Mouse (Mus musculus) midbrain, postnatal 0 days (tissue): ENCODE measurements at regions not wholly inside any gene's neighbourhood (a gene's known extent, or its start where the extent isn't known, plus 50 kb on each side); places are given as distances from the start of the nearest gene placed in this dataset.

Source experiments
- ATAC-seq: fragments of 200-750 bp; cut with Nextera tagmentation; 2 replicates; pipeline ENCODE4 v1.8.0; 2017; ENCODE audit warnings: moderate number of reproducible peaks, mild to moderate bottlenecking, moderate TSS enrichment, moderate library complexity; ENCODE audit not compliant: low FRiP score
- DNase-seq: peaks from one replicate; pipeline ENCODE4 v3.0.0-alpha.2; 2015; ENCODE audit warnings: low spot score
- H3K27ac ChIP-seq: fragments of 300-500 bp; sonication (generic); 2 replicates; pipeline ENCODE4 v1.5.1; 2014; ENCODE audit warnings: low read depth, mild to moderate bottlenecking, low read length, mixed read lengths
- H3K27me3 ChIP-seq: fragments of 300-500 bp; sonication (generic); 2 replicates; pipeline ENCODE4 v1.6.1; 2014; ENCODE audit warnings: low read length, control low read depth, mixed read lengths; ENCODE audit not compliant: insufficient read depth
- H3K36me3 ChIP-seq: fragments of 300-500 bp; sonication (generic); 2 replicates; pipeline ENCODE4 v1.6.1; 2014; ENCODE audit warnings: low read length, control low read depth, mixed read lengths; ENCODE audit not compliant: insufficient read depth
- H3K4me1 ChIP-seq: fragments of 300-500 bp; sonication (generic); 2 replicates; pipeline ENCODE4 v1.6.1; 2014; ENCODE audit warnings: mild to moderate bottlenecking, control low read depth, antibody characterized with exemption, low read length, mixed read lengths; ENCODE audit not compliant: insufficient read depth
- H3K4me2 ChIP-seq: fragments of 300-500 bp; sonication (generic); 2 replicates; pipeline ENCODE4 v1.6.1; 2014; ENCODE audit warnings: low read depth, mild to moderate bottlenecking, low read length, mixed read lengths; ENCODE audit not compliant: poor library complexity, severe bottlenecking
- H3K4me3 ChIP-seq: fragments of 300-500 bp; sonication (generic); 2 replicates; pipeline ENCODE4 v1.5.1; 2014; ENCODE audit warnings: low read depth, mild to moderate bottlenecking, low read length, moderate library complexity
- H3K9ac ChIP-seq: fragments of 300-500 bp; sonication (generic); replicated peaks from 2 replicates; pipeline ENCODE4 v1.6.1; 2014; ENCODE audit warnings: mild to moderate bottlenecking, low read length, moderate library complexity, mixed read lengths; ENCODE audit not compliant: poor library complexity, severe bottlenecking
- H3K9me3 ChIP-seq: fragments of 300-500 bp; sonication (generic); 2 replicates; pipeline ENCODE4 v1.6.1; 2016; ENCODE audit warnings: low read length, control low read depth
- CTCF ChIP-seq: IDR thresholded peaks from 2 replicates; pipeline ENCODE4 v1.5.1; 2016; ENCODE audit warnings: antibody characterized with exemption, mild to moderate bottlenecking
- WGBS: fragments of 180-500 bp; shearing (Covaris S2); extraction: QIAGEN DNeasy Blood & Tissue Kit; methylation state at CpG from one replicate; pipeline ENCODE4 v1.1.7; 2014; 5-methylcytosine and 5-hydroxymethylcytosine counted together

DNA sequence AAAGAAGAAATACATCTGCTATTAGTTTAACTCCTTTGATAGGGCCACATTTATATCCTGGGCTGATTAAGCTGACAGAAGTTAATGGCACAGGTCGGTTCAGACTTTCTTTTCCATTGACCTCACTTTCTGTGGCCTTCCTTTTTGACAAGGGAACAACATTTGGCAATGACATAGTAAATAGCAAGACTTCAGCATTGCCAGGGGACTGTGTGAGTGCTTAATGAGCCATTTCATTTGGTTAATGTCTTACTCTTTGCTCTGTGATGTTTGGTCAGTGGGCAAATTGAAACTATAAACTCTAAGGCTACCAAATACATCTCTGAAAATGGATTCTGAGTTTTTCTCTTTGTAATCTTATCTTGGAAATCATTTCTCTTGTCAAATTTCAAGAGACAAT is 1405.9 kb downstream of the Nxph1 start:
- H3K27ac ChIP-seq = no peak overlapping the region
- no peak overlapping the region for H3K4me2 ChIP-seq
- no peaks in the 10 kb centered on the region for H3K9me3 ChIP-seq
- DNase-seq (no peak), ATAC-seq (no peak)
- H3K9ac ChIP-seq = no peak overlapping the region
- H3K27me3 ChIP-seq = no peaks in the 10 kb centered on the region
- 75% methylated on average over 1 of the region's 1 CpGs for WGBS
- no peaks in the 10 kb centered on the region for H3K4me1 ChIP-seq
- H3K36me3 ChIP-seq = no peaks in the 10 kb centered on the region
- TF ChIP-seq CTCF = no peak
- no peak overlapping the region for H3K4me3 ChIP-seq

DNA sequence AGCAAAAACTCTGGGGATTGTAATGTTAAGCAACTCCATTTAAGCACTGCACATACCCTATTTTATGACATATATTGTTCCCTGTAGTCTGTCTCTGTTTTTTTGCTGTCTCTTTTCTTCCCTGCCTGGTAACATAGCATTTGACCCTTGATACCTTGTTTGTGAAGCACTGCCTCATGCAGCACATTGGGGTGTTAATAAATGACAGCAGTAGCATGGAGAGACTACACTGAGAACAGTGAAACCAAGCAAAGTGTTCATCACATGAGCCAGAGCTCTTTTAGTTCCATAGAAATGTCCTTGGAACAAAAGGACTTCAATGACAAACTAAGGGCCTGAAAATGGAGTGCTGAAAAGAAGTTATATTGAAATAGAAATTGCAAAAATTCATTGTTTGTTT is 1416.9 kb downstream of the Nxph1 start:
- Histone ChIP-seq H3K27me3 (no peaks in the 10 kb centered on the region), H3K4me2 (no peak overlapping the region), H3K27ac (no peak overlapping the region), H3K4me1 (no peaks in the 10 kb centered on the region), H3K36me3 (no peaks in the 10 kb centered on the region), H3K9me3 (no peaks in the 10 kb centered on the region), H3K4me3 (no peak overlapping the region), H3K9ac (no peak overlapping the region)
- DNase-seq = no peak
- no peak for TF ChIP-seq CTCF
- no peak for ATAC-seq

GRCm38 (mm10) chr6:10374468-10374867 is 1426.2 kb downstream of the Nxph1 start:
- H3K27ac ChIP-seq = no peak overlapping the region
- 83% methylated on average over 2 of the region's 2 CpGs for WGBS
- H3K9ac ChIP-seq = no peak overlapping the region
- no peaks in the 10 kb centered on the region for H3K4me1 ChIP-seq
- no peak overlapping the region for H3K4me2 ChIP-seq
- ATAC-seq (no peak), DNase-seq (peak; percentile 0)
- H3K4me3 ChIP-seq = no peak overlapping the region
- no peaks in the 10 kb centered on the region for H3K36me3 ChIP-seq
- no peak for TF ChIP-seq CTCF
- no peaks in the 10 kb centered on the region for H3K27me3 ChIP-seq
- no peaks in the 10 kb centered on the region for H3K9me3 ChIP-seq

DNA sequence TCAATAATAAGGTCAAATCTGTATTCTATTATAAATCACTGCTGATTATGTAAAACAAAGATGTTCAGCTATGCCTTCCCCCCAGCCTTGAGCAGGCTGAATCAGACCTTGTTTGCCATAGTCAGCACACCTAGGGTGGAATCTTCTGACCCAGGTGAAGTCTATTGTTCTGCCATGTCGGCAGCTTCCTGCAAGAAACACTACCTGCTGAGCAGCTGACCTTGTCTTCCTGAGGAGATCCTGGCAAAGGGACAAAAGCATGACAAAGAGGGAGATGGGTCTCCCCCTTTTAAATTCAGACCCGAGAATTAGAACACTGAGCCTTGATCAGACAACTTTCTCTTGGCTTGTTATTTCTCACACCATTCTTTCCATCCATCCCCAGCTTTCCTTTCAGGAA is 1476.4 kb downstream of the Nxph1 start:
- Histone ChIP-seq H3K4me3 (no peak overlapping the region), H3K4me1 (no peaks in the 10 kb centered on the region), H3K9me3 (no peaks in the 10 kb centered on the region), H3K9ac (no peak overlapping the region), H3K36me3 (no peaks in the 10 kb centered on the region), H3K4me2 (no peak overlapping the region), H3K27ac (no peak overlapping the region), H3K27me3 (no peaks in the 10 kb centered on the region)
- ATAC-seq (no peak), DNase-seq (no peak)
- no peak for TF ChIP-seq CTCF
- WGBS = 59% methylated on average over 2 of the region's 2 CpGs

DNA sequence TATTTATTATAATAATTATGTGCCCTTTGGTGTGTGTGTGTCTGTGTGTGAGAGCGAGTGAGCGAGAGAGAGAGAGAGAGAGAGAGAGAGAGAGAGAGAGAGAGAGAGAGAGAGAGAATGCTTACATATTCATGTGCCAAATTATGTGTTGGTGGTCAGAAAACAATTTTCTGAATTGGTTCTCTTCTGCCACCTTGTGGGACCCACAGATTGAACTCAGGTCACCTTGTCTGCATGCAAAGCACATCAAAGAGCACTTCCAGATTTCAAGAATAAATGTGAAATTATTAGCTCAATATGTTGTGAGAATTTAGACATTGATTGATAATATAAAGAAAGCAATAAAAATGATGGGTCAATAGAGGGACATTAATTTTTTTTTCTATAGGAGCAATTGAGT is 1477.3 kb downstream of the Nxph1 start:
- Histone ChIP-seq H3K4me2 (no peak overlapping the region), H3K36me3 (no peaks in the 10 kb centered on the region), H3K27me3 (no peaks in the 10 kb centered on the region), H3K27ac (no peak overlapping the region), H3K4me3 (no peak overlapping the region), H3K9me3 (no peaks in the 10 kb centered on the region), H3K9ac (no peak overlapping the region), H3K4me1 (no peaks in the 10 kb centered on the region)
- ATAC-seq = no peak
- no peak for DNase-seq
- 88% methylated on average over 2 of the region's 2 CpGs for WGBS
- no peak for TF ChIP-seq CTCF

DNA sequence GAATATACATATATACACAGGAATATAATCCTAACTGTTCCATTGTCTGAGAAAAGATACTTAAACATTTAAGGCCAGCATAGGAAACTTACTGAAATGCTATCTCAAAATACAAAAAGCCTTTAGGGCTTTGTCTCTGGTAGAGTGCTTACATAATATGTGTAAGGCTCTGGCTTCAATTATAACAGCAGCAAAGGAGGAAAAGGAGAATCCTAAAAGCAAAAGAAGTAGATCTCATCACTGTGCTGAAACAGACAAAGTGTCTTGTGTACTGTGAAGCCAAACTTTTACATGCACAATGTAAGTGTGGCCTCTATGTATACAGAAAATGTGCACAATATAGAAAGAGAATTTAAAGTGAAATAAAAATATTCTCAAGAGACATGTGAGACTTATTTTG is 1464.1 kb downstream of the Ndufa4 start:
- Histone ChIP-seq H3K27ac (no peak overlapping the region), H3K4me1 (no peaks in the 10 kb centered on the region), H3K36me3 (no peaks in the 10 kb centered on the region), H3K9ac (no peak overlapping the region), H3K4me2 (no peak overlapping the region), H3K9me3 (no peaks in the 10 kb centered on the region), H3K4me3 (no peak overlapping the region), H3K27me3 (no peaks in the 10 kb centered on the region)
- ATAC-seq (no peak), DNase-seq (no peak)
- no peak for TF ChIP-seq CTCF

DNA sequence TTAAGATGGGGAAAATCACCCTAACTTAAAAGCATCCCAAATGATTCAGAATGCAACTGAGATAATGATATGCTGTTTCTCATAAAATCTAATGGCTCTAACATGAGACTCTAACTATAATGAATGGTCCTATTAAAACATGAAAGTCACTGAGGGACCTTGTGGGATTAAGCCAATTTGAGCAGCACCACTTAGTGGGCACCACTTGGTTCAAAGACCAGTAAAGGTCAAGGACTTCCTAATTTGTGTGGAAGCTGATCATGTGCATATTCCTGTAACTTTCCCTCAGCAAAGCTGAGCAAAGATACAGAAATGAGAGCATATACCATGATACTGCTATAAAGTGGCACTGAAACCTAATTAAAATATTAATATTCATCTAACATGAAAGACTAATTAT is 1451.3 kb downstream of the Ndufa4 start:
- Histone ChIP-seq H3K4me1 (no peaks in the 10 kb centered on the region), H3K4me3 (no peak overlapping the region), H3K9me3 (no peaks in the 10 kb centered on the region), H3K9ac (no peak overlapping the region), H3K27me3 (no peaks in the 10 kb centered on the region), H3K36me3 (no peaks in the 10 kb centered on the region), H3K4me2 (no peak overlapping the region), H3K27ac (no peak overlapping the region)
- TF ChIP-seq CTCF = no peak
- DNase-seq (no peak), ATAC-seq (no peak)
